Mouse (Mus musculus) Muller cell, postnatal 12 days (primary cell): ENCODE data around the gene Phldb2.

Source experiments
- DNase-seq: peaks from one replicate; pipeline ENCODE4 v3.0.0-alpha.2; 2015; ENCODE audit errors: inconsistent ontology term

Phldb2 gene

DNA sequence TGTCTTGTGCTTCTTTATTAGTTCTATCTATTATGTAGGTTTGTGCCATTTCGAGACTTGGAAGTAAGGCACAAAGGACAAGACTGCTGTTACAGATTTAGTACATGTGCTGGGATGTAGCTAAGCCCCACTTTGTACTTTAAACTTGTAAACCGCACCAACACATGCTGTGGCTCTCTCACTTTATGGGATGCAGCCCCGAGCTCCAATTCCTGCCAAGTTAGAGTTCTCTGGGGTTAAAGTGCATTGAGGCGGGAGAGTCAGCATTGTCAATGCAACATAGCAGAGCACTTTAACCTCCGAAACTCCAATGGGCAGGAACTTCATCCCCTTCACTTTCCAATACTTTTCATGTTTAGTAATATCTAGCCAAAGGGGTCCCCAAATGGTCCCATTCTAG is 224.2 kb downstream of the Phldb2 start:
- no peak for DNase-seq

- no peak for DNase-seq
These were observed 228.7 kb downstream of the Phldb2 start for GRCm38 (mm10) chr16:45724742-45725102.

GRCm38 (mm10) chr16:45724061-45724741 is 229.2 kb downstream of the Phldb2 start, which contains the start of gene Tagln3:
Tagln3 (minus strand) TSS chr16:45724608.
- peak; percentile 51 for DNase-seq

DNA sequence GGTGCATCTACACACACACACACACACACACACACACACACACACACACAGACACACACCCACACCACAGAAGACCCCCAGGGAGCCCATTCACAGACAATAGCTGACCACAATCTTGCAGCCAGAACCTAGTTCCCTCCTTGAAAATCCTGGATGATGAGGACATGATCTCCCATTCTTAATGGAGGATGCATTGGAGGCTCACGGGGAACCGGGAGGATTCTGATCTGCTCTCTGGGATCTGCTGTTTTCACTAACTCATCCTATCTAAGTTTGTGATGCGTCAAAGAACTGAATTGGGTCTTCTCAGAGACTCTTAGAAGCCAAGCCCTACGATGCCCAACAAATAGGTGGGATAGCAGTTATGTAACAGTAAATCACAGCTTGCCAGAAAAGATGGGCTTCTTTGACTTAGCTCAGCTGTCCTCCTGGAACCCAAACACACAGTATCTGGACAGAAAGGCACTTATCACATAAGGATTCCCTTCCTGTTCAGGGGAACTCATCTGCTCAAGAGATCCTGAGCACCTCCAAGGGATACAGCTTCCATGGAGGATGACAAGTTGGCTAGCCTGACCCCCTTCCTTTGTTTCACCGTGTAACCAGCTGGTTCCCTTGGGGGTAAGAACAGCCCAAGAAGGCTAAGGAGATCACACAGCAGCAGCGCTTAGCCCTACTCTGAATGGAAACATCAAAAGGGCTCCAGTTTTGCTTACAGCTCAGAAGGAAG is 230.1 kb downstream of the Phldb2 start:
- no peak for DNase-seq

DNA sequence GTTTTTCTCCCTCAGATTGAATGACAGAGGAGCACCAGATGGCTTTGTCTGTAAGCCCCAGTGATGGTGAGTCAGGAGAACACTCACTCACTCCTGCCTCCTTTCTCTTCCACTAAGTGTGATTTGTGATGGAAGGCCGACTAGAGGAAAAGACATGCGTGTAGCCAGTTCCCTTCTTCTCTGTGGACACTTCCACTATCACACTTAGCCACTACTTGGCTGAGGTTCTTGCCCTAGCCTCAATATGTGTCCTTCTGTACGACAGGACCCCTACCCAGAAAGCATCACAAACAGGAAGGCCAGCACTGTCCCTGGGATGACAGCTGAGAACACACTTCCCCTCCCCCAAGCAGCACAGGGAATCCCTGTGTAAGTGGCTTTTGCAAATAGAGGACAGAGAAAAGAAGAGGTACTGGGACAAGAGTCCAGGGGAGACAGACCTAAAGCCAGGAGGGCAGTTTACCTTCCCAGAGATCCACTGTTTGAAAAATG is 230.9 kb downstream of the Phldb2 start:
- DNase-seq = no peak

DNA sequence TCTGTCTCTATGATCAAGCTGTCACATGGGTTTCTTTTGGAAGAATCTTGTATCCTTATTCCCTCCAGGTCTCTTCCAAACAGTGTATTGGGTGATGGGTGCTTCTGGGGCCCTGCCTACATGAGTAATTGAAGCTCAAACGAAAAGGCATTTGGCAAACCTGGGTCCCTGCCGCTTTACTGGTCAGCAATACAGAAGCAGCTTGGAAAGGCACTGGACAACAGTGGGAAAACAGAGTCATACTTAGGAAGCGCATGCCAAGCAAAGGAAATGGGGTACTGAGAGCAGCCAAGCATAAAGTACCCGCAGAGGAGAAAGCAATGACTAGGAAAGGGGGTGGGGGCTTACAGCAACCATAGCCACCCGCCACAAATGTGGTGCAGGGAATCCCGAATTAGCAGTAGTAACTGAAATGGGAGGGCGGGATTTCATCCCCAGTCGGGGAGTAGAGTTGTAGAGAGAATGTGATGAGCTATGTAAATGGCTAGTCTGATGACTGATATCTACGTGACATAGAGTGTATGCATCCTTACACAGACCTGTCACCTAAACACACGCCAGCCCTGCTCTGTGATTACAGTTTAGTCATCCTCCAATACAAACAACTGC is 233.3 kb downstream of the Phldb2 start:
- DNase-seq = no peak

GRCm38 (mm10) chr16:45718296-45718695 is 235.1 kb downstream of the Phldb2 start:
- no peak for DNase-seq

DNA sequence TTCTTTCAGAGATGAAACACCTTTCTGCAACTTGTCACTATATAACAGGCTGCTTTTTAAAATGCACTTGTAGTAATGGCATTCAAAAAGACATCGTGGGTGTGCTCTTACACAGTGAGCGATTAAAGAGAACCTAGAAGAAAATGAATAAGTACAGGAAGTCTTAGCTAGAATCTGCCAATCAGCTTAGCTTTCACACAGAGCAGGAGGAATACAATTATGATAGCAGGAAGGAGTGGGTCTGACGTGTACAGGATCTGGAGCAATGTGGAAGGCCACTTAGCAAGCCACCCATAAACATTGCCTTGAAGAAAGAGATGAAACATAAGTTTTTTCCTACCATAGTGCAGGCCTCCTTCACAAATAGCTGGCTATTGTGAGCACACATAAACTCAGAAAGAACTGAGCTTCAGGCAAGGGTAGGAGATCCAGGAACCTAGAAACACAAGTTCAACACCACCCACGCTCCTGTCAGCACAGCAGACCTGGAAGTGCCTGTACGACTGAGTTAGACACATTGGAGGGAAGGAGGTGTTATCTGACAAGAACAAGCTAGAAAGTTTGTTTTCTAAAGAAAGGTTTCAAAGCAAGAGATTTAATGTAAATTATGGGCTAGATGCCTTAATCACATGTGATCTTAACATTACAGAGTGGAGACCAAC is 238.8 kb downstream of the Phldb2 start:
- no peak for DNase-seq

GRCm38 (mm10) chr16:45713878-45714277 is 239.5 kb downstream of the Phldb2 start:
- no peak for DNase-seq

GRCm38 (mm10) chr16:45713261-45713660 is 240.1 kb downstream of the Phldb2 start:
- DNase-seq = no peak

DNA sequence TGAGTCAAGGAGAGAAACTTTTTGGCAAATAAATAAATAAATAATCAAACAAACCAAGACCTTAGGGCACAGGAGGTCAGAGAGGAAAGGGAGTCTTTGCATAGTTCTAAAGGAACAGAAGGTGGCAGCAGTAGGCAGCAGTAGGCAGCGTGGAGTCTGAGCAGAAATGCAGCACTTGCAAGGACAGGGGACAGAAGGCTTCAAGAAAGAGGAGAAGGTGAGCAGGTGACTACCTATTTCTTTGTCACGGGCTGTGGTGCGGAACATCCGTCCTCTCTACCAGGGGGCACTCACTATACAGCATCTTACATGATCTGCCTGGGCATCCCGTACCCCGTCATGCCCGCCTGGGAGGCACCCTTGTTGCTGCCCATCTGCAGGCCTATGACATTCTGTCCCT is 242.1 kb downstream of the Phldb2 start:
- no peak for DNase-seq

- DNase-seq = no peak
These were observed 254.1 kb downstream of the Phldb2 start for GRCm38 (mm10) chr16:45699301-45699700.

DNA sequence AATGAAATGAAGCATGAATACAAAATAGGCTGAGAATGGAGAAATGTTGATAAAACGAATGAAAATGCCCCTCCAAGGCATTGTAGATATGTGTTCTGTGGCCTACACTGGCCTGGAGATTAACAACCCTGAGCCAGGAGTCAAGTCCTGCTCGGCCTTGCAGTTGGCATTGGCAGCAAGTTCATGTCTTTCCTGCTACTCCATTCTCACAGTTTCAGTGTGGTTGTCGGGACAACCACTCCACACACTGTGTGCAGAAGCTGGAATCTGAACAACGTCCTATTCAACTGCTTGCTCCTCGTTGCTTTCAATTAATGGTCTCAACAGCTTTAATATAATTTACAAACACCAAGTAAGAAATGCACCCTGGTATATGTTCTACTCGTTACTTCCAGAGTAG is 255.4 kb downstream of the Phldb2 start:
- no peak for DNase-seq
